Mouse (Mus musculus): ENCODE measurements around the gene Gpr4. TPM values are rescaled to one million over a fixed set of nuclear protein-coding genes. Genes with fewer than 3 reads are reported as not detected.

Gene Gpr4
- polyA plus RNA-seq (2016; fragmentation: Nextera tagmentation; extraction: Ambion mirVana): 1.8 and 2.9 TPM in 2 replicates

DNA sequence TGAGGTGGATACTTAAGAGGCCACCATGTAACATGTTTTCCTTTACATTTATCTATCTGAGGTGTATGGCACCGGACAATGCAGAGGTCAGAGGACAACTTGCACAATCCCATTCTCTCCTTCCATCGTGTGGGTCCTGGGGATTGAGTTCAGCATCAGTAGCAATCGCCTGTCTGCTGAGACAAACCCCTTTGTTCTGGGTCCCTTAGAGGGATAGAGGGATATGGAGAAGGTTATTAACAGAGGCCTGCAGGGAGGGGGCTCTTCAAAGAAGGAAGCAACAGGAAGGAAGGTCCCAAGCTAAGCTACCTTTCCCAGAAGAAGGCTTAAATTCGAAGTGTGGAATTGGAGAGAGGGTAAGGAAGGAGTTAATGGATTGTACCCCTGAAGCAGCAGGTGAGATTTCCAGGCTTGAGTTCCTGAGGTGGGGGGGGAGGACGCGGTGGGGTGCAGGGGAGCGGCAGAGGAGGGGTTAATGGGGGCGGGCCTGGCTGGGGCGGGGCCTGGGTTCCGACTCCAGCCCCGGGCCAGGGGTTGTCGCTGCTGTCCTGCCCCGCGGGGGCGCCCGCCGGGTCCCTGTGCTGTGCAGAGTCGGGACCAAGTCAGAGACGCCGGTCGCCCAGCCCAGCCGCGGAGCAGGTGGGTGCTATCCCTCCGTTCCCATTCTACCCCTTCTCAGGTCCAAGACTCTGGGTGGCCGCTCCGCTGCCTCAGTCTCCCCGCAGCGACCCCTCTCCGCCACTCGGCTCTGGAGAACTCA lies at the start of gene Gpr4:
Gpr4 (plus strand) TSS at position 543 of the 760 bp plus-strand sequence.
- peak within 1 kb of the TSS; percentile 58 for H3K4me3 ChIP-seq
- peaks cover 6% of the 10 kb centered on the region; the same call in 1 of the 2 replicates for H3K9me3 ChIP-seq
- peak; percentile 52 for DNase-seq (ENCODE audit: low spot score)
- H3K4me1 ChIP-seq (replicated peaks): peaks cover 42% of the 10 kb centered on the region
- no peaks in the 10 kb centered on the region for H3K36me3 ChIP-seq
- peaks cover 24% of the 10 kb centered on the region for H3K27me3 ChIP-seq (ENCODE audit: insufficient read depth, poor library complexity, severe bottlenecking)
- H3K27ac ChIP-seq: peak within 1 kb of the TSS; percentile 70
- 2% methylated on average over 30 of the region's 30 CpGs for WGBS

- no peak for DNase-seq (ENCODE audit: low spot score)
- 85% methylated on average over 7 of the region's 7 CpGs for WGBS
- H3K27me3 ChIP-seq (ENCODE audit: insufficient read depth, poor library complexity, severe bottlenecking): peaks cover 77% of the 10 kb centered on the region
These were observed 49.4 kb upstream of the Gpr4 start for GRCm38 (mm10) chr7:19162928-19163327.

DNA sequence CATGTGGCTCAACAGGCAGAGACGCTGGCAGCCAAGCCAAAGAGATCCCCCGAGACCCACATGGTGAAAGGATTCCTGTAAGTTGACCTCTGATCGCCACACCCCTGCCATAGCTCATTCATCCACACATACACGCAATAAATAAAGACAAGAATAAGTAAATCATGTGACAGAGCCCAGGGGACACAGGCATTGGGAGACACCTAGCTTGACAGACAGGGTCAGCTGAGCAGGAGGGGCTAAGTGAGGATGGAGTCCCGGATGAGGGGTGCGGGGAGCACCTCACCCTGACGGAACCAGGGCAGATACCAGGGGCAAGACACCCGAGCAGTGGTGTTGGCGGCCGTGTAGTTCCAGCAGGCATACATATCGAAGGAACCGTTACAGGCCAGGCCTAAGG lies 48.6 kb upstream of the Gpr4 start:
- peak overlapping the region; percentile 31 for H3K4me3 ChIP-seq
- 34% methylated on average over 12 of the region's 12 CpGs for WGBS
- no peak for DNase-seq (ENCODE audit: low spot score)
- H3K36me3 ChIP-seq: no peaks in the 10 kb centered on the region
- H3K4me1 ChIP-seq (replicated peaks): peaks cover 46% of the 10 kb centered on the region
- peaks cover 77% of the 10 kb centered on the region for H3K27me3 ChIP-seq (ENCODE audit: insufficient read depth, poor library complexity, severe bottlenecking)
- H3K9me3 ChIP-seq: peaks cover 3% of the 10 kb centered on the region; the same call in 1 of the 2 replicates
- H3K27ac ChIP-seq: 0 out of 2 replicates have a peak overlapping the region, but pooled peaks have one; percentile 8

More at GRCm38 (mm10) chr7:19162928-19163327, 49.4 kb upstream of the Gpr4 start:
- Histone ChIP-seq H3K4me3 (no peak overlapping the region), H3K36me3 (no peaks in the 10 kb centered on the region), H3K27ac (no peak overlapping the region), H3K4me1 (replicated peaks) (peaks cover 46% of the 10 kb centered on the region), H3K9me3 (peaks cover 3% of the 10 kb centered on the region; the same call in 1 of the 2 replicates)

- Histone ChIP-seq H3K27ac (no peak overlapping the region), H3K9me3 (peaks cover 3% of the 10 kb centered on the region; the same call in 1 of the 2 replicates), H3K4me1 (replicated peaks) (peaks cover 45% of the 10 kb centered on the region), H3K27me3 (ENCODE audit: insufficient read depth, poor library complexity, severe bottlenecking) (peaks cover 73% of the 10 kb centered on the region), H3K4me3 (peak overlapping the region; percentile 31), H3K36me3 (no peaks in the 10 kb centered on the region)
- WGBS: 3% methylated on average over 6 of the region's 6 CpGs
- DNase-seq (ENCODE audit: low spot score): no peak
These were observed 48.1 kb upstream of the Gpr4 start for GRCm38 (mm10) chr7:19164189-19164588.

GRCm38 (mm10) chr7:19164978-19165377 lies 47.4 kb upstream of the Gpr4 start:
- peak overlapping the region; percentile 31 for H3K4me3 ChIP-seq
- H3K36me3 ChIP-seq: no peaks in the 10 kb centered on the region
- H3K27me3 ChIP-seq (ENCODE audit: insufficient read depth, poor library complexity, severe bottlenecking): peaks cover 65% of the 10 kb centered on the region
- 4% methylated on average over 13 of the region's 13 CpGs for WGBS
- DNase-seq (ENCODE audit: low spot score): no peak
- peaks cover 3% of the 10 kb centered on the region; the same call in 1 of the 2 replicates for H3K9me3 ChIP-seq
- H3K27ac ChIP-seq: no peak overlapping the region
- H3K4me1 ChIP-seq (replicated peaks): peaks cover 42% of the 10 kb centered on the region

GRCm38 (mm10) chr7:19165656-19166423 lies 46.5 kb upstream of the Gpr4 start, which contains the start of gene Gipr:
Gene Gipr (minus strand): TSS chr7:19166127.
- DNase-seq (ENCODE audit: low spot score): no peak
- 0 out of 2 replicates have a peak within 1 kb of the TSS, but pooled peaks have one; percentile 14 for H3K27ac ChIP-seq
- no peaks in the 10 kb centered on the region for H3K36me3 ChIP-seq
- WGBS: 14% methylated on average over 14 of the region's 14 CpGs
- peaks cover 56% of the 10 kb centered on the region for H3K27me3 ChIP-seq (ENCODE audit: insufficient read depth, poor library complexity, severe bottlenecking)
- peak within 1 kb of the TSS; percentile 31 for H3K4me3 ChIP-seq
- peaks cover 3% of the 10 kb centered on the region; the same call in 1 of the 2 replicates for H3K9me3 ChIP-seq
- H3K4me1 ChIP-seq (replicated peaks): peaks cover 37% of the 10 kb centered on the region

- Histone ChIP-seq H3K27me3 (ENCODE audit: insufficient read depth, poor library complexity, severe bottlenecking) (peaks cover 49% of the 10 kb centered on the region), H3K4me1 (replicated peaks) (peaks cover 42% of the 10 kb centered on the region), H3K27ac (no peak overlapping the region), H3K4me3 (no peak overlapping the region), H3K36me3 (no peaks in the 10 kb centered on the region), H3K9me3 (peaks cover 3% of the 10 kb centered on the region; the same call in 1 of the 2 replicates)
- 93% methylated on average over 3 of the region's 3 CpGs for WGBS
- DNase-seq (ENCODE audit: low spot score): no peak
These were observed 45.3 kb upstream of the Gpr4 start for GRCm38 (mm10) chr7:19166990-19167389.

GRCm38 (mm10) chr7:19169506-19169905 lies 42.8 kb upstream of the Gpr4 start:
- Histone ChIP-seq H3K27me3 (ENCODE audit: insufficient read depth, poor library complexity, severe bottlenecking) (peaks cover 25% of the 10 kb centered on the region), H3K36me3 (no peaks in the 10 kb centered on the region), H3K4me3 (no peak overlapping the region), H3K9me3 (peaks cover 3% of the 10 kb centered on the region; the same call in 1 of the 2 replicates), H3K27ac (no peak overlapping the region), H3K4me1 (replicated peaks) (peaks cover 44% of the 10 kb centered on the region)
- 66% methylated on average over 10 of the region's 10 CpGs for WGBS
- no peak for DNase-seq (ENCODE audit: low spot score)

DNA sequence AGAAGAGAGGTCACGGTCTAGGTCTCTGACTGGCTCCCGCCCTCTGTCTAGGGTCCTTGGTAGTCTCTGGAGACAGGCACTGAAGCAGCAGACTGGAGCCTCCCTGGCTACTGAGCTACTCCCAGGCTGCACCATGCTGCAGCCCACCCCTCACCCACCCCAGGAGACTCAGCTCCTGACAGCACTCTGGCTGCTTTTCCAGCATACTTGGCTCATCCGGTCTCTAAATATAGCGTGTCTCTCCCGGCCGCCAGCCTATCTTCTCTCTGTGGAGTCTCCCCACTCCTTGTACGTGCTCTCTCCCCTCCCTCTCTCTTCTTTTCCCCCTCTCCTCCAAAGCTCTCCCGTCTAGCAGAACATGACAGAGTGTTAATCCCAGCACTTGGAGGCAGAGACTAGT lies 42.2 kb upstream of the Gpr4 start:
- no peak overlapping the region for H3K4me3 ChIP-seq
- H3K27me3 ChIP-seq (ENCODE audit: insufficient read depth, poor library complexity, severe bottlenecking): peaks cover 25% of the 10 kb centered on the region
- peaks cover 3% of the 10 kb centered on the region; the same call in 1 of the 2 replicates for H3K9me3 ChIP-seq
- H3K27ac ChIP-seq: 0 out of 2 replicates have a peak overlapping the region, but pooled peaks have one; percentile 30
- peaks cover 38% of the 10 kb centered on the region for H3K4me1 ChIP-seq (replicated peaks)
- H3K36me3 ChIP-seq: no peaks in the 10 kb centered on the region
- no peak for DNase-seq (ENCODE audit: low spot score)
- WGBS: 65% methylated on average over 8 of the region's 8 CpGs

- H3K4me1 ChIP-seq (replicated peaks): peaks cover 39% of the 10 kb centered on the region
- no peak overlapping the region for H3K4me3 ChIP-seq
- H3K27ac ChIP-seq: peak overlapping the region; percentile 76
- peaks cover 3% of the 10 kb centered on the region; the same call in 1 of the 2 replicates for H3K9me3 ChIP-seq
- 56% methylated on average over 8 of the region's 8 CpGs for WGBS
- no peaks in the 10 kb centered on the region for H3K36me3 ChIP-seq
- no peak for DNase-seq (ENCODE audit: low spot score)
- peaks cover 28% of the 10 kb centered on the region for H3K27me3 ChIP-seq (ENCODE audit: insufficient read depth, poor library complexity, severe bottlenecking)
These were observed 40.5 kb upstream of the Gpr4 start for GRCm38 (mm10) chr7:19171831-19172230.

DNA sequence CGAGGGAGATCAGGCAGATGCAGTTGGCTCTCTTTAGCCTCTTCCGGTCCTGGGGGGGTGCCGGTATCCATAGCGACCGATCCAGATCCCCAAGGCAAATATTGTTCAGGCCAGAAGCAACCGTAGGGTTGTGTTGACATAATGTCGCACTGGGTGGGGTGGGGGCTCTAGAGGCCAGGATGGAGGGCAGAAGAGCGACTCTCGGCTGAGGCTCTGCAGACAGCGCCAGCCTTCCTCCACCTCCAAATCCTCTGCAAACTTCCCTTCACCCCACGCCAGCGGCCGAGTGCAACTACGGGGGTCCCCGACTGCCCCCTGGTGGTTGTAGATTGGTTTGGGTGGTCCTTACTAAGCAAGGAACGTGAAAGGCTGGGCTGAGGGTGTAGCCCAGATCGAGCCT lies 39.5 kb upstream of the Gpr4 start:
- DNase-seq (ENCODE audit: low spot score): peak; percentile 88
- 3% methylated on average over 17 of the region's 17 CpGs for WGBS
- H3K36me3 ChIP-seq: no peaks in the 10 kb centered on the region
- peak overlapping the region; percentile 49 for H3K4me3 ChIP-seq
- peak overlapping the region; percentile 76 for H3K27ac ChIP-seq
- peaks cover 46% of the 10 kb centered on the region for H3K4me1 ChIP-seq (replicated peaks)
- H3K9me3 ChIP-seq: no peaks in the 10 kb centered on the region
- peaks cover 38% of the 10 kb centered on the region for H3K27me3 ChIP-seq (ENCODE audit: insufficient read depth, poor library complexity, severe bottlenecking)

GRCm38 (mm10) chr7:19175708-19176515 lies 36.4 kb upstream of the Gpr4 start, which contains the start of gene Eml2:
Gene Eml2 (plus strand): TSS chr7:19176421.
- H3K27ac ChIP-seq: peak within 1 kb of the TSS; percentile 83
- no peaks in the 10 kb centered on the region for H3K36me3 ChIP-seq
- H3K4me3 ChIP-seq: peak within 1 kb of the TSS; percentile 57
- H3K9me3 ChIP-seq: 0 out of 2 replicates have a peak, but pooled peaks cover 4% of the 10 kb centered on the region
- 1% methylated on average over 30 of the region's 30 CpGs for WGBS
- peaks cover 60% of the 10 kb centered on the region for H3K4me1 ChIP-seq (replicated peaks)
- peak; percentile 64 for DNase-seq (ENCODE audit: low spot score)
- H3K27me3 ChIP-seq (ENCODE audit: insufficient read depth, poor library complexity, severe bottlenecking): peaks cover 64% of the 10 kb centered on the region
